Comparison of ENCODE assay signal across 20 mouse cellular contexts in the genomic region with DNA sequence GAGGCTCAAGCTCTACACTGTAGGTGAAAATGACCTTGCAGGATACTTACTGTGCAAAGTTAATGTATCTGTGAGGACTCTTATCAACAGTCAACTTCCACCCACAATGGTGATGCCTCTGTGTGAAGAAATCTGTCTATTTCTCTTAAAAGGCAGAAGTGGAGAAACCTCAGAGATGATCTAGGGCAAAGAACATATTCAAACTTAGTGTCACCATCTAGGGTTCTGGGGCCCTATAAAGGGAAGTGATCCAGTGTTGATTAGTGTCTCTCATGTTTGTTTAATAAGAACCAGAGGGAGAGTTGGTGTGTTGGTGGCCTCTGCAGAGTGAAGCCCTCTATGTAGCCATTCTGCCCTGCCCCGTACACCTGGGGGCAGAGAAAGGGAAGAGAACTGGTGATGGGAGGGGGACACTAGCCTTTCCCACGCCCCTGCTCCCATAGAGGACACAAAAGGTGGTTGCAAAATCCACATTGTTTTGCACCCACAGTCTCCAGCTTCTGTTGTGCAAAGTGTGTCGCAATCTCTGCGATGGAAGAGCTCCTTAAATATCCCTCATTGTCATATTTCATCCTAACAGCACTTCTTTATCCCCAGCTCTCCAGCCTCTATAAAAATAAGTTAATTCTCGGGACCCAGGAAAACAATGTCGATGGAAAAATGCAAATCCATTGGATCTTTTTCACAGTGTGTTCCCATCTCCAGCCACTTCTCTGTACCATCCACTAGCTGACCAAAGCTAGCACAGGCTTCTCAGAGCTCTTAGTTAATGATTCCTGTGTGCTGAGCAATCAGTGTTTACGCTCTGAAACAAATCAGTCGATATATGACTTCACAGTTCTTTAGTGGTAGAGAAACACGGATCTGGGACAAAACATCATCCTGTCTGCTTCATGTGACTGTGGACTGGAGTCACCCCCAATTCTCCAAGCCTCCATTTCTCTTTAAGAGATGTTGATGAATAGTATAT.
DNase-seq lines count a peak whose midpoint lies in the region; ATAC-seq and TF ChIP-seq lines count a peak whose summit lies in the region.
"Had no signal": no experiment of that assay in that cellular context is flagged by ENCODE, and none has a peak within 500 bp of the region (broad histone marks: within the 10 kb centered on the region; RNA-seq: fewer than 3 reads in every experiment).

No protein-coding gene starts in this region.

- H3K4me1 ChIP-seq in kidney, postnatal 0 days (replicated peaks; ENCODE audit: insufficient read depth, low read length) = no peaks in the 10 kb centered on the region
- peaks cover 10% of the 10 kb centered on the region; the same call in 1 of the 2 replicates for H3K4me1 ChIP-seq in liver, embryonic 15.5 days (replicated peaks)
- H3K4me1 ChIP-seq: midbrain, embryonic 15.5 days had no signal

- no peak for ATAC-seq in kidney, postnatal 0 days (replicated peaks; ENCODE audit: low FRiP score, low read depth)
- ATAC-seq in liver, embryonic 15.5 days (ENCODE audit: insufficient read depth) = peak; percentile 86
- ATAC-seq: midbrain, embryonic 15.5 days had no signal

- H3ac ChIP-seq in C2C12 (ENCODE audit: control insufficient read depth, insufficient read length, low read depth) = no peak overlapping the region

- no peak overlapping the region for H3K27ac ChIP-seq in kidney, postnatal 0 days
- 0 out of 2 replicates have a peak overlapping the region, but pooled peaks have one; percentile 38 for H3K27ac ChIP-seq in liver, embryonic 15.5 days (replicated peaks)
- H3K27ac ChIP-seq: heart, adult 2 months; heart, embryonic 15.5 days; hindbrain, embryonic 12.5 days; midbrain, embryonic 15.5 days had no signal

- no peaks in the 10 kb centered on the region for H3K79me2 ChIP-seq in C2C12 (ENCODE audit: control insufficient read depth, insufficient read depth)

- no peak overlapping the region for H3K4me2 ChIP-seq in kidney, postnatal 0 days (ENCODE audit: low read length)
- H3K4me2 ChIP-seq in liver, embryonic 15.5 days = no peak overlapping the region; the same call in 1 of the 2 replicates
- H3K4me2 ChIP-seq: heart, embryonic 15.5 days; hindbrain, embryonic 12.5 days; lung, embryonic 14.5 days; midbrain, embryonic 15.5 days had no signal

- H3K9me3 ChIP-seq in kidney, postnatal 0 days (replicated peaks; ENCODE audit: low read length) = no peaks in the 10 kb centered on the region
- H3K9me3 ChIP-seq in liver, embryonic 15.5 days (replicated peaks) = no peaks in the 10 kb centered on the region
- H3K9me3 ChIP-seq: embryonic facial prominence, embryonic 10.5 days; heart, embryonic 15.5 days; hindbrain, embryonic 12.5 days; midbrain, embryonic 15.5 days had no signal

- DNase-seq in kidney, postnatal 0 days (ENCODE audit: low spot score) = peak; percentile 10
- DNase-seq in kidney, postnatal 10 days = no peak
- DNase-seq in adipocyte (ENCODE audit: low spot score) = peak; percentile 60
- no peak for DNase-seq in ovary, postnatal 36 days (ENCODE audit: low spot score)
- no peak for DNase-seq in cerebellum, postnatal 4 days (ENCODE audit: low spot score in 2 of 2)
- DNase-seq: adrenal gland, adult 2 months; cerebellum, adult 11 months; cerebellum, postnatal 36 days; gastrocnemius, postnatal 10 days; heart, adult 2 months; left cerebral cortex, postnatal 4 days; lung, embryonic 14.5 days; right cerebral cortex, postnatal 25 days; thymus, postnatal 25 days had no signal

- no peak overlapping the region for H3K9ac ChIP-seq in kidney, postnatal 0 days (ENCODE audit: low read depth, low read length)
- H3K9ac ChIP-seq in liver, embryonic 15.5 days = no peak overlapping the region
- H3K9ac ChIP-seq: heart, embryonic 15.5 days; hindbrain, embryonic 12.5 days; lung, embryonic 14.5 days; midbrain, embryonic 15.5 days had no signal

- no peaks in the 10 kb centered on the region for H3K36me3 ChIP-seq in kidney, postnatal 0 days (ENCODE audit: insufficient read depth, low read length)
- H3K36me3 ChIP-seq in C2C12 (ENCODE audit: control insufficient read depth, insufficient read depth) = no peaks in the 10 kb centered on the region
- H3K36me3 ChIP-seq in liver, embryonic 15.5 days (replicated peaks) = no peaks in the 10 kb centered on the region
- H3K36me3 ChIP-seq: embryonic facial prominence, embryonic 10.5 days; heart, embryonic 15.5 days; hindbrain, embryonic 12.5 days; midbrain, embryonic 15.5 days had no signal

- 70% methylated on average over 9 of the region's 9 CpGs for WGBS in kidney, postnatal 0 days
- WGBS in liver, embryonic 15.5 days (ENCODE audit: insufficient replicate concordance) = 47% methylated on average over 9 of the region's 9 CpGs

- no peak overlapping the region for H3K4me3 ChIP-seq in kidney, postnatal 0 days (replicated peaks; ENCODE audit: low read depth, low read length)
- H3K4me3 ChIP-seq in C2C12 (ENCODE audit: insufficient read depth, poor library complexity, severe bottlenecking) = no peak overlapping the region
- no peak overlapping the region for H3K4me3 ChIP-seq in liver, embryonic 15.5 days (replicated peaks)
- H3K4me3 ChIP-seq: embryonic facial prominence, embryonic 10.5 days; heart, adult 2 months; heart, embryonic 15.5 days; hindbrain, embryonic 12.5 days; midbrain, embryonic 15.5 days had no signal

- H3K27me3 ChIP-seq in kidney, postnatal 0 days (ENCODE audit: insufficient read depth, low read length) = no peaks in the 10 kb centered on the region
- no peaks in the 10 kb centered on the region for H3K27me3 ChIP-seq in C2C12 (ENCODE audit: control insufficient read depth, insufficient read depth, insufficient read length)
- no peaks in the 10 kb centered on the region for H3K27me3 ChIP-seq in liver, embryonic 15.5 days
- H3K27me3 ChIP-seq: heart, embryonic 15.5 days had no signal

- no peaks in the 10 kb centered on the region for H3K79me3 ChIP-seq in C2C12 (ENCODE audit: low read depth)

- no peak for TF ChIP-seq CTCF in kidney, postnatal 0 days (IDR thresholded peaks at IDR 0.05; ENCODE audit: low read depth)
- TF ChIP-seq CTCF in C2C12 (IDR thresholded peaks at IDR 0.05; ENCODE audit: control insufficient read depth, insufficient read depth, insufficient read length) = no peak

TF ChIP-seq in C2C12, 6 proteins besides CTCF, POLR2A, EP300 and RAD21:
- TF ChIP-seq MYOG (IDR thresholded peaks at IDR 0.05; ENCODE audit: control insufficient read depth, extremely low read depth, insufficient read length) = no peak
- TF ChIP-seq CEBPB (IDR thresholded peaks at IDR 0.05; ENCODE audit: low read depth) = peak; percentile 4
- TF ChIP-seq MAX (IDR thresholded peaks at IDR 0.05) = no peak
- no peak for TF ChIP-seq USF1 (IDR thresholded peaks at IDR 0.05; ENCODE audit: low read depth)

Comparison
In these comparisons a context has a peak if more than half of its experiments do, and no peak if none do; other contexts are left out.
1. DNase-seq: peak in kidney, postnatal 0 days (single experiment) and adipocyte (single experiment); none in kidney, postnatal 10 days (single experiment), ovary, postnatal 36 days (single experiment) and cerebellum, postnatal 4 days (0 of 2).